Mouse (Mus musculus) limb, embryonic 12.5 days (tissue): ENCODE results near the gene Ppp1cb. TPM values are rescaled to one million over a fixed set of nuclear protein-coding genes. Genes with fewer than 3 reads are reported as not detected.

Source experiments
- ATAC-seq: fragments of 200-750 bp; cut with Nextera tagmentation; 2 replicates; pipeline ENCODE4 v1.8.0; 2017; ENCODE audit warnings: low read depth, moderate TSS enrichment; ENCODE audit not compliant: insufficient number of reproducible peaks, insufficient read depth, low FRiP score, low TSS enrichment
- H3K27ac ChIP-seq: fragments of 300-500 bp; sonication (generic); 2 replicates; pipeline ENCODE4 v1.5.1; 2016; ENCODE audit warnings: mild to moderate bottlenecking, moderate library complexity
- H3K27me3 ChIP-seq: fragments of 300-500 bp; sonication (generic); 2 replicates; pipeline ENCODE4 v1.6.1; 2016; ENCODE audit warnings: mild to moderate bottlenecking, moderate library complexity
- H3K36me3 ChIP-seq: fragments of 300-500 bp; sonication (generic); 2 replicates; pipeline ENCODE4 v1.6.1; 2016; ENCODE audit warnings: mild to moderate bottlenecking, moderate library complexity
- H3K4me1 ChIP-seq: fragments of 300-500 bp; sonication (generic); replicated peaks from 2 replicates; pipeline ENCODE4 v1.6.1; 2016
- H3K4me2 ChIP-seq: fragments of 300-500 bp; sonication (generic); 2 replicates; pipeline ENCODE4 v1.6.1; 2016; ENCODE audit warnings: mild to moderate bottlenecking, moderate library complexity
- H3K4me3 ChIP-seq: fragments of 300-500 bp; sonication (generic); replicated peaks from 2 replicates; pipeline ENCODE4 v1.5.1; 2016; ENCODE audit warnings: mild to moderate bottlenecking
- H3K9ac ChIP-seq: fragments of 300-500 bp; sonication (generic); replicated peaks from 2 replicates; pipeline ENCODE4 v1.6.1; 2016; ENCODE audit warnings: mild to moderate bottlenecking, moderate library complexity
- H3K9me3 ChIP-seq: fragments of 300-500 bp; sonication (generic); 2 replicates; pipeline ENCODE4 v1.6.1; 2016; ENCODE audit warnings: mild to moderate bottlenecking, moderate library complexity
- WGBS: fragments of 180-500 bp; shearing (Covaris S2); methylation state at CpG from one replicate; pipeline ENCODE4 v1.1.7; 2016; 5-methylcytosine and 5-hydroxymethylcytosine counted together
- polyA plus RNA-seq: library from polyadenylated mRNA; unstranded; fragments of >200 nt; fragmentation: Nextera tagmentation; extraction: Ambion mirVana; gene quantifications from 2 replicates; pipeline ENCODE4 v1.2.1, GENCODE M21; 2016

Gene Ppp1cb
- polyA plus RNA-seq, 1 experiment from 2014 or later, result 222 TPM

DNA sequence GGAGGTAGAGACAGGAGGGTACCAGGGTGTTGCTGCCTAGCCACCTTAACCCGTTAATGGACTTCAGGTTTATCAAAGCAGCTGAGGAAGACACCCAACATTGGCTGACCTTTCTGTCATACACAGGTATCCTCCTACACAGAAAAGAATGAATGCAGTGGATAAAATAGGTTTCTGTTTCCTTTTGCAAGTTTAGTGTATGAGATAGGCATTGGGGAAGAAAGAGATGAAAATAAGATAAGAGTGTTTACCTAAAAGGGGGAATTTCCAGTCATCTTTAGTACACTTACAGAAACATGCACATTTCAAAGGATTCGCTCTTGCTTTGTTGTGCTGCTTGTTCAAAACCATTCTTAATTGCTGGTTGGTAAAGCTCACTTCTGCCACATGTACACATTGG, 29.4 kb downstream of the Ppp1cb start:
- Histone ChIP-seq H3K27ac (no peak overlapping the region), H3K36me3 (peaks cover 86% of the 10 kb centered on the region), H3K4me2 (no peak overlapping the region), H3K27me3 (no peaks in the 10 kb centered on the region), H3K9me3 (no peaks in the 10 kb centered on the region), H3K4me3 (no peak overlapping the region), H3K4me1 (no peaks in the 10 kb centered on the region), H3K9ac (no peak overlapping the region)
- no peak for ATAC-seq
- 97% methylated on average over 2 of the region's 2 CpGs for WGBS

DNA sequence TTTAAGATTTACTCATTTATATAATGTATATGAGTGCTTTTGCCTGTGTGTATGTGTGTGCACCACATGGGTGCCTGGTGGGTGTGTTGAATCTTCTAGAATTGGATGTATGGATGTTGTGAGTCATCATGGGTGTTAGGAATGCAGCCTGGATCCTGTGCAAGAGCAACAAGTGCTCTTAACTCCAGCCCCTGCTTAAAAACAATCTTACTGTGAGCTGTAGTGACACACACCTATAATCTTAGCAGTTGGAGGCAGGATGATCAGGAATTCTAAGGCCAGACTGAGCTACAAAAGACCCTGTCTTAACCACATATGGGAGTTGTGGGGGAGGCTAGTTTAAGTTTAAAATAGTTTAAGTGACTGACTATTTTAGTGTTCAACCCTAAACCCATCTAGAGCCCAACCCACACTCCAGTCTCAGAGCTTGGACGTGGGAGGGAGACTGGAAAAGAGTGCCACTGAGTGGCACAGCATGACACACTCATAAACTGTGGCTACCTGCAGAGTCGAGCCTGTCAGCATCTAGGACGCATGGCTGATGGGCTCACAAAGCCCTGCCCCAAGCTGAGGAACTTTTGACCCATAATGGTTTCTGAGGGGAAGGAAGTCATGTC, 35.5 kb downstream of the Ppp1cb start:
- H3K4me1 ChIP-seq, result no peaks in the 10 kb centered on the region
- no peak overlapping the region for H3K4me2 ChIP-seq
- no peak overlapping the region for H3K9ac ChIP-seq
- 64% methylated on average over 3 of the region's 3 CpGs for WGBS
- no peak overlapping the region for H3K27ac ChIP-seq
- ATAC-seq, result no peak
- no peaks in the 10 kb centered on the region for H3K9me3 ChIP-seq
- no peak overlapping the region for H3K4me3 ChIP-seq
- peaks cover 79% of the 10 kb centered on the region for H3K36me3 ChIP-seq
- no peaks in the 10 kb centered on the region for H3K27me3 ChIP-seq

DNA sequence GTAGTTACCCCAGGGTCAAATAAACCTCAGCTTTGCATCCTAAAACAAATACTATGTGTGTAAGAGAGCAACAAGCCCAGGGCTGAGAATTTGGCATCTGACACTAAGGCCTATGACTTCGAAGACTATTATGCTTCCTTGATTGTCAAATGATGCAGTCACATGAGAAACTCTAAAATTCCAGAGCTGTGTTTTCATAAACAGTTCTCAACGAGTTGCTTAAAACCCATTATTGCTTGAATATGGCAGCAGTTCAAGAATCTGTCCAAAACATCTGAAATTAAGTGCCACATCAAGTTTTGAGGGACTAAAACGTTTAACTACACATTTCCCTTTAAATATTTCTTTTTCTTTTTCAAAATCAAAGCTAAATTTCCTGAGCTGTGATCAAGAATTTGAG, 50.1 kb downstream of the Ppp1cb start:
- Histone ChIP-seq H3K27me3 (no peaks in the 10 kb centered on the region), H3K36me3 (peaks cover 25% of the 10 kb centered on the region), H3K4me2 (no peak overlapping the region), H3K4me3 (no peak overlapping the region), H3K27ac (no peak overlapping the region), H3K9me3 (no peaks in the 10 kb centered on the region), H3K9ac (no peak overlapping the region), H3K4me1 (no peaks in the 10 kb centered on the region)
- no peak for ATAC-seq
- 79% methylated on average over 3 of the region's 3 CpGs for WGBS

DNA sequence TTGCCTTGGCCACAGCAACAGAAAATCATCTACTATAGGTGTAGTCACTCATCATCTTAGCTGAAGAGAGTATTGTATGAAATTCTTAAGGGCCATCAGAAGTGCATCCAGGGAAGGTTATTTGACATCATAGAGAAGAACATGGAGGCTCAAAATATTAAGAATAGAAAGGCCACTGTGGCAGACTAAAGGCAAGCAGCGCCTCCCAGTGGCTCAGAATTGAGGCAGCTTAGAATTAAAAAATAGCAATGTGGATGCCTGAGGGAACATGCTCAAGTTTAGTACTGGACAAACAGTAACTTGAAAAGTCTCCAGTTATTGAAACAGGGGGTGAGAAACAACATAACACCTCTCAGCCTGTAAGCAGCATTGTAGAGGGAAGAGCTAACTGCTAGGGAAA, 61.7 kb downstream of the Ppp1cb start:
- Histone ChIP-seq H3K9me3 (no peaks in the 10 kb centered on the region), H3K9ac (no peak overlapping the region), H3K36me3 (no peaks in the 10 kb centered on the region), H3K4me3 (no peak overlapping the region), H3K4me2 (no peak overlapping the region), H3K4me1 (no peaks in the 10 kb centered on the region), H3K27ac (no peak overlapping the region), H3K27me3 (no peaks in the 10 kb centered on the region)
- no peak for ATAC-seq
- 46% methylated on average over 1 of the region's 1 CpGs for WGBS

GRCm38 (mm10) chr5:32549449-32549848, 90.8 kb downstream of the Ppp1cb start:
- H3K4me1 ChIP-seq, result 0 out of 2 replicates have a peak, but pooled peaks cover 3% of the 10 kb centered on the region
- no peaks in the 10 kb centered on the region for H3K9me3 ChIP-seq
- no peaks in the 10 kb centered on the region for H3K27me3 ChIP-seq
- no peak overlapping the region for H3K9ac ChIP-seq
- no peak for ATAC-seq
- WGBS, result 67% methylated on average over 2 of the region's 2 CpGs
- H3K27ac ChIP-seq, result no peak overlapping the region
- no peak overlapping the region for H3K4me2 ChIP-seq
- no peaks in the 10 kb centered on the region for H3K36me3 ChIP-seq
- H3K4me3 ChIP-seq, result no peak overlapping the region

GRCm38 (mm10) chr5:32564697-32565096, 106.1 kb downstream of the Ppp1cb start:
- Histone ChIP-seq H3K4me1 (no peaks in the 10 kb centered on the region), H3K36me3 (no peaks in the 10 kb centered on the region), H3K4me2 (no peak overlapping the region), H3K4me3 (no peak overlapping the region), H3K27ac (no peak overlapping the region), H3K9ac (no peak overlapping the region), H3K27me3 (no peaks in the 10 kb centered on the region), H3K9me3 (no peaks in the 10 kb centered on the region)
- ATAC-seq, result no peak
- 83% methylated on average over 1 of the region's 1 CpGs for WGBS

Other genes with a start within 250 kb of the Ppp1cb start
- gene Plb1, start 226.1 kb upstream of the Ppp1cb start, polyA plus RNA-seq, result 0.14 and 0.67 TPM in 2 replicates
- gene Yes1, start 152.3 kb downstream of the Ppp1cb start, polyA plus RNA-seq, result 44.4 and 47.7 TPM in 2 replicates